Mouse (Mus musculus) lung, adult 2 months (tissue): ENCODE data around the gene Gdpd5. TPM values are rescaled to one million over a fixed set of nuclear protein-coding genes. Genes with fewer than 3 reads are reported as not detected.

Experiments
- DNase-seq: peaks from one replicate; pipeline ENCODE4 v3.0.0; 2022
- H3K4me1 ChIP-seq: fragments of 200-500 bp; 2 replicates; pipeline ENCODE4 v1.6.1; 2011; ENCODE audit warnings: low read length; ENCODE audit not compliant: control insufficient read depth, insufficient read depth
- H3K4me3 ChIP-seq: fragments of 200-500 bp; replicated peaks from 2 replicates; pipeline ENCODE3; 2011; ENCODE audit warnings: low read depth, mild to moderate bottlenecking, control low read depth, low read length; ENCODE audit errors: extremely low read depth
- CTCF ChIP-seq: fragments of 200-500 bp; IDR thresholded peaks from 2 replicates; pipeline ENCODE4 v1.5.1; 2011; ENCODE audit warnings: mild to moderate bottlenecking, low read length, control low read depth; ENCODE audit not compliant: insufficient read depth
- POLR2A ChIP-seq: fragments of 200-500 bp; IDR thresholded peaks from 2 replicates; pipeline ENCODE4 v1.6.1; 2011; ENCODE audit warnings: low read depth, mild to moderate bottlenecking, control low read depth, low read length, borderline replicate concordance; ENCODE audit errors: extremely low read depth
- WGBS: fragments of 180-500 bp; shearing (Covaris S2); methylation state at CpG from one replicate; pipeline ENCODE4 v1.1.7; 2018; 5-methylcytosine and 5-hydroxymethylcytosine counted together
- polyA plus RNA-seq: library from polyadenylated mRNA; depleted of rRNA; stranded (reverse); fragments of >200 nt; gene quantifications from 2 replicates; pipeline ENCODE4 v1.2.3, GENCODE M21; 2012

Gdpd5 gene
- polyA plus RNA-seq, 1 experiment, result 27.2 TPM

DNA sequence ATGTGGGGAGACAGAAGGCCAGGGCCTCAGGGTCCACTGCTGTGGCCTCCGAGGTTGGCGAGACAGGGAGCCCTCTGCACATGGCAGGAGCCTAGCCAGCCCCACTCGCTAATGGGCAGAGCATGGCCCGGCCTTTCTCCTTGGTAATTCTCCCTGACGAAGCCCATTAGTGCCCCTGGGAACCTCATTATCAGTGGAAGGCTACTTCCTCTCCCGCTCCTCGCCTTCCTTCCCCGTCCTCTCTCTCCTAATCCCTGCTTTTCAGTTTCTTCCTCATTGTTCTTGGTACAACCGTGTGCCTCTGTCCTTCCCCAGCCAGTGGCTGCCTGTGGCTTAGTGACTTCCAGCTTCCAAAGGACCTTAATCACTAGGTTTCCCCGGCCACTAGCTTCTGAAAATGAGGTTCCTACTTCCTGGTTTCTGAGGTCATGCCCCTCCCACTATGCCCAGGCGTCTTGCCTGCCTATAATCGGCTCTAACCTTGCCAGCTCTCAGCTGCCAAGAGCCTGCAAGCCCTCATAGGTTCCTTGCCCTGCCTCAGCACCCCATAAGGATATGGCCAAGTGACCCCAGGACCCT is 53.5 kb downstream of the Gdpd5 start:
- WGBS, result 51% methylated on average over 12 of the region's 12 CpGs
- DNase-seq, result no peak
- no peak overlapping the region for H3K4me3 ChIP-seq
- H3K4me1 ChIP-seq, result no peaks in the 10 kb centered on the region
- TF ChIP-seq CTCF, result no peak
- no peak for TF ChIP-seq POLR2A

- 69% methylated on average over 4 of the region's 4 CpGs for WGBS
- TF ChIP-seq CTCF, result no peak
- no peak for TF ChIP-seq POLR2A
- no peak overlapping the region for H3K4me3 ChIP-seq
- no peak for DNase-seq
- H3K4me1 ChIP-seq, result peaks cover 2% of the 10 kb centered on the region
Measured at GRCm38 (mm10) chr7:99436530-99436929, 55.3 kb downstream of the Gdpd5 start.

- no peak for DNase-seq
- 70% methylated on average over 10 of the region's 10 CpGs for WGBS
- no peak overlapping the region for H3K4me3 ChIP-seq
- TF ChIP-seq CTCF (peak; percentile 33; the same call in 1 of the 2 replicates), POLR2A (no peak)
- H3K4me1 ChIP-seq, result peaks cover 9% of the 10 kb centered on the region
Measured at GRCm38 (mm10) chr7:99438881-99439280, 57.7 kb downstream of the Gdpd5 start.

DNA sequence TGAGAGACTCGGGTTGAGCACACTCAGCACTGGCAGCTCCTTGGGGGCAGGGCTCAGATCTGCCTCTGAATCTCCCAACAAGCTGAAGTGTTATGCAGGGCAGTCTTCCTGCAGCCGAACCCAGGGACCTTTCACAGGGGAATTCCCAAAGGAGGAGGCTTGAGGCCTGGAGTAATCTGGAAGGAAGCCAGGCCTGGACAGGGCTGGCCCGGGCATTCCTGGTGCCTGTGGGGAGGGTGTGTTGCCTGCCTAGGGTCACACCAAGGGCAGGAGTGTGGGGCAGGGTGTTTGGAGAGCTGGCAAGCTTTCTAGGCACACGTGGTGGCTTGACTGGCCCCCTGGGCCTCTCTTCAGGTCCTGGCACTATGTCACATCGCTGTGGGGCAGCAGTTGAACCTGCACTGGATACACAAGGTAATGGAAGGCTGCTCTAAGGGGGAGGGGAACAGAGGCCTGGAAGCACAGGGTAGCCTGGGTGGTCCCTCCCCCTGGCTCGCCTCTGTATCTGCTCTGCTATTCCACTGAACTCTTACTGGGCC is 60.4 kb downstream of the Gdpd5 start:
- TF ChIP-seq CTCF, result no peak
- TF ChIP-seq POLR2A, result no peak
- WGBS, result 12% methylated on average over 6 of the region's 6 CpGs
- DNase-seq, result peak; percentile 68
- Histone ChIP-seq H3K4me1 (peaks cover 9% of the 10 kb centered on the region), H3K4me3 (no peak overlapping the region)

DNA sequence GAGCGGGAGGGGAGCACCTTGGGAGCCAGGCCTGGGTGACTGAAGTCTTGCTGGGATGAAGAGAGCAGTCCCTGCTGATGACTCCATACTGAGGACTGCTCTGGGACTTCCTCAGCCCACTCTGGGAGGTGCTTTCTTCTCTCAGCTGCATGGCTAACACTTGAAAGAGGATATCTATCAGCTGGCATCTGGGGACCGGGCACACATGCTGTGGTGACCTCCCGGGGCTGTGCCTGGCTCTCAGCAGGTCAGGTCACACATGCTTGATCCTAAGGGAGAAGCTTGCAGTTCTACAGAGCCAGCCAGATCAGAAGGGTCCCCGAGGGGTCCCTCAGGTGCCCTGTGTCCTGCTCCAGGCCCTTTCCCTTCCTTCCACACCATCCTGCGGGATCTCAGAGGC is 62.0 kb downstream of the Gdpd5 start:
- no peak overlapping the region for H3K4me3 ChIP-seq
- WGBS, result 64% methylated on average over 5 of the region's 5 CpGs
- no peak for DNase-seq
- peaks cover 9% of the 10 kb centered on the region for H3K4me1 ChIP-seq
- no peak for TF ChIP-seq POLR2A
- TF ChIP-seq CTCF, result no peak

GRCm38 (mm10) chr7:99444012-99444411 is 62.8 kb downstream of the Gdpd5 start:
- peak; percentile 49 for TF ChIP-seq CTCF
- TF ChIP-seq POLR2A, result no peak
- WGBS, result 65% methylated on average over 6 of the region's 6 CpGs
- Histone ChIP-seq H3K4me3 (no peak overlapping the region), H3K4me1 (peaks cover 9% of the 10 kb centered on the region)
- no peak for DNase-seq

DNA sequence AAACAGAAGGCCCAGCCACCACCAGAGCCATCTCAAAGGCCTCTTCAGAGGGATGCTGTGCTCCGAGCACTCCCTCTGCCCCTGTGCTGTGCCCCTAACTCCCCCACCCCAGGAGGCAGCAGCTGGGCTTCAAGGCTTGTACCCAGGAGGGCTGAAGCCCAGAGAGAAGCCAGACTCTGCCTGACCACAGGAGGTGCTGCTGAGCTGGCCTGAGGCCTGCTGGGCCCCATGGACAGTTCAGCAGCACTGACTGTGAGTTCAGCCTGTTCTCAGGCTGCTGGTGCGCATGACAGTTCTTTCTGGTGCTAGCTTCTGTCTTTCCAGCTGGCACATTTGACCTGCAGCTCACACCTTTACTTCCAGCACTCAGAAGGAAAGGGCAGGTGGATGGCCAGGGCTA is 64.6 kb downstream of the Gdpd5 start:
- 94% methylated on average over 2 of the region's 2 CpGs for WGBS
- TF ChIP-seq CTCF (peak; percentile 4; the same call in 1 of the 2 replicates), POLR2A (no peak)
- H3K4me1 ChIP-seq, result peaks cover 9% of the 10 kb centered on the region
- H3K4me3 ChIP-seq, result no peak overlapping the region
- no peak for DNase-seq

GRCm38 (mm10) chr7:99447323-99447722 is 66.1 kb downstream of the Gdpd5 start:
- Histone ChIP-seq H3K4me1 (no peaks in the 10 kb centered on the region), H3K4me3 (no peak overlapping the region)
- no peak for DNase-seq
- TF ChIP-seq POLR2A (no peak), CTCF (no peak)
- WGBS, result 87% methylated on average over 5 of the region's 5 CpGs

GRCm38 (mm10) chr7:99448619-99449018 is 67.4 kb downstream of the Gdpd5 start:
- TF ChIP-seq CTCF (no peak), POLR2A (no peak)
- no peak for DNase-seq
- no peaks in the 10 kb centered on the region for H3K4me1 ChIP-seq
- H3K4me3 ChIP-seq, result no peak overlapping the region
- 65% methylated on average over 5 of the region's 5 CpGs for WGBS

- no peak for TF ChIP-seq POLR2A
- TF ChIP-seq CTCF, result no peak
- DNase-seq, result no peak
- H3K4me1 ChIP-seq, result no peaks in the 10 kb centered on the region
- WGBS, result 55% methylated on average over 8 of the region's 8 CpGs
- H3K4me3 ChIP-seq, result no peak overlapping the region
Measured at GRCm38 (mm10) chr7:99449063-99449462, 67.8 kb downstream of the Gdpd5 start.
